Mouse (Mus musculus) lung, postnatal 36 days (tissue): ENCODE measurements at regions not wholly inside any gene's neighbourhood (a gene's known extent, or its start where the extent isn't known, plus 50 kb on each side); places are given as distances from the start of the nearest gene placed in this dataset.

Source experiments
- DNase-seq: peaks from one replicate; pipeline ENCODE4 v3.0.0; 2022; ENCODE audit warnings: mixed read lengths

DNA sequence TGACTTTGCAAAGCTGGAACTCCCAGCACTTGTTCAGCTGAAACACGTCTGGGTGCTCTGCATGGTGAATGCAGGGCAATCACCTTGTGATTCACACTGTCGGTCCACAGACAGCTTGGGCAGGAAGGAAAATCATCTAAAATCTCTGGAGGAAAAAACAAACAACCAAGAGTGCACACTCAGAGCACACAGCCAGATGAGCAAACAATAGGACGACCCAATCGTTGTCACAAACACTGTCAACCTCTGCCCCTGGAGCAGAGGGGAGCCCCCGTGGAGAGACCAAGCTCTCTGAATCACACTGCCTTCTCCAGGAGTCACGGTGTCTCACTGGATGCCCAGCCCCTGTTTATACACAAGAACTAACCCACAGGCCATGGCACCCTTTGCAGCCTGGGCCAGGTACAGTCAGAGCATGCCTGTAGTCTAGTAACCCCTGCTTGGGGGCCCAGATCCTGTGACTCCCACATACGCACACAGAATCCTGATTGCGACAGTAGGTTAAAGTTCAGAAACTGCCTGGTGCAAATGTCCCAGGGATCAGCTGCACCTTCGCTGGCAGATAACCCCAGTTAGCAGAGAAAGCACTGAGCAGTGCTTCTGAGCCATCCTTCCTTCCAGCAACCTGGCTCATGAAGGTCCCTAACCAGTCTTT is 63.0 kb upstream of the Rreb1 start:
- DNase-seq: no peak

DNA sequence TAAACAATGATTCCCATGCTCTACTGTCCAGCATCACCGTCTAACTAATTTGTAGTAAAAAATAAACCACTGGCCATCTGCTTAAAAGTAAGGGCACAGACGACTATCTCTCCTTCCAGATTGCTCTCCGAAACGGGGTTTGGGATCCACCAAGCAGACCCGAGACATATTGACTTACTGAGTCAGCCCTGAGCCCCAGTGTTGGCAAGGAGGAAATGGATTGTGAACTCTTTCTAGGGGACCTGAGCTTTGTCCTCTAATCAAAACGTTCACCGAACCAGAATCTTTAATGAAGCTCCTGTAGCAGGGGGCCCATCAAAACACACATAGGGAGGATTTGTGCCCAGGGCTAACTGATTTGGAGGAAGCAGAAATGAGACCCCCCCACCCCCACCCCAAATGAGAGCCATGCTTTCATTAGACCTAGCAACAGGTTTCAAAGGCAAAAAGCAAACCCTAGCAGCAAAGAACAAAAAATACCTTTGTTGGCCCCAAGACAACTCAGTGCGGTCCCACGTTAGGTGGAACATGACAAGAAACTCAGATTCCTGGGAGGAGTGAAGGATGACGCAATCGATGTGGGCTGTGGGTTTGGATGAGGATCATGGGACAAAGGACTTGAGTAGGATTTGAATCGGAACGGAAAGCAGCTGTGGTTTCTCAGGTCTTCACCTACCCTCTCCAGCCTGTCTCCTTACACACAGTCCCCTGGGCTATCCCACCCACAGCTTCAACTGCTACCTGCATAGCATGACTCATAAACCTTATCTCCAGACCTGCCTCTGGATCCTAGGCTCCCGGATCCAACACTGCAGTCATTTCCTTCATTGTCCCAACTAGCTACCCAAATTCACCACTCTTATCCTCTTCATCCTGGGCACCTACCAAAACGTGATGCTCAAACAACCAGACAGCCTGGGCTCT is 62.2 kb upstream of the Rreb1 start:
- DNase-seq: peak; percentile 30

GRCm38 (mm10) chr13:37717793-37718192 is 60.4 kb upstream of the Rreb1 start:
- DNase-seq: no peak

GRCm38 (mm10) chr13:37718364-37718763 is 59.8 kb upstream of the Rreb1 start:
- DNase-seq: no peak
